Mouse (Mus musculus) cerebellum, adult 11-12 months (tissue): ENCODE data around the gene Kif12.

ENCODE experiments used
- DNase-seq: peaks from one replicate; pipeline ENCODE4 v3.0.0; 2022

Gene Kif12

GRCm38 (mm10) chr4:63156726-63157634 lies 15.0 kb downstream of the Kif12 start:
- DNase-seq: no peak

DNA sequence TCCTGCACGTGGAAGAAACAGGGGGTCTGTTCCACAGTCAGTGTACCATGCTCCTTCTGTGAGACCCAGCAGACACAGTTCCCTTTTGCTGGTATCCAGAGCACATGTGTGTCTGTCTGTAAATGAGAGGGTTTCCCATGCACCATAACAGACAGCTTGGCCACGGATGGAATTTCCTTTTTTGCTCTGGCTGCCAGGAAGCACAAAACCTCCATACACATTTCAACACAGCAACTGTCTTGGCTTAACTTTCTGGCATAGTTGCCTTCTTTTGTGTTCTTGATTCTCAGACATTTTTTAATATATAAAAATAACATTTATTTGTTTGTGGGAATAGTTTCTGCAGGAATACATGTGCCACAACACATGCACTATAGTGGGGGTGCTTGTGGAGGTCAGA lies 16.3 kb downstream of the Kif12 start:
- DNase-seq: no peak

- DNase-seq: no peak
These were observed 17.2 kb downstream of the Kif12 start, which contains the start of gene Ambp for GRCm38 (mm10) chr4:63154699-63155098. Gene Ambp (minus strand): TSS chr4:63154799.

DNA sequence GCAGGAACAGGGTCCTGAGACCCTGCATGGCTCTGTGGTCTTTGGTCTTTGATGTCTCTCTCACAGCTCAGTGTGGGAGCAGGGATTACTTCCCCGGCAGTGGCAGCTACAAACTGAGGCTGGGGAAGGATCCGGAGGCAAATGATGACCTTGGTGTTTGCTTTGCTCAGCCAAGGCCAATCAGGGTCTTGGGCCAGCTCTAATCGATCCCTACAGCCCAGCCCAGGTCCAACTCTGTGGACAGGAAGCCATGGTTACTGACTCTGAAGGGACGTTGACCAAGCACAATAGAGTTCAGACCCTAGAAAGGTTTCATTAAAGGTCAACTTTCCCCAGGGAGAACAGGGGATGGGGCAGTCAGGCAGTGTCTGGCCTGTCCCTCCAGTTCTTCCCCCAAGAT lies 17.9 kb downstream of the Kif12 start:
- DNase-seq: no peak

- DNase-seq: no peak
These were observed 20.8 kb downstream of the Kif12 start for GRCm38 (mm10) chr4:63151127-63151526.

DNA sequence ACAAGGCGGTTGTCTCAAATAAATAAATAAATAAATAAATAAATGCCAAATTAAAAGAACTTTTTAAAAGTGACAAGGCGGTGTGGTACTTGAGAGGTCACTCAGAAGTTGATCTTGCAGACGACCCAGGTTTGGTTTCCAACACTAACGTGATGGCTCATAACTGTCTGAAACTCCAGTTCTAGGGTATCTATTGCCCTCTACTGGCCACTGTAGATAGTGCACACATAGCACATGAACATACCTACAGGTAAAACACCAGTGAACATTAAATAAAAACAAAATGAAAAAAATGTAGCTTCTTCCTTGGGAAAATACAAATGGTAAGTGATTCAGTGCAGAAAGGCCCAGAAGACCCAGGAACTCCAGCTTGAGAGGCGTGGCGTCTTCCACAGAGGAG lies 24.7 kb downstream of the Kif12 start:
- DNase-seq: no peak

GRCm38 (mm10) chr4:63129891-63130624 lies 41.9 kb downstream of the Kif12 start:
- DNase-seq: no peak

DNA sequence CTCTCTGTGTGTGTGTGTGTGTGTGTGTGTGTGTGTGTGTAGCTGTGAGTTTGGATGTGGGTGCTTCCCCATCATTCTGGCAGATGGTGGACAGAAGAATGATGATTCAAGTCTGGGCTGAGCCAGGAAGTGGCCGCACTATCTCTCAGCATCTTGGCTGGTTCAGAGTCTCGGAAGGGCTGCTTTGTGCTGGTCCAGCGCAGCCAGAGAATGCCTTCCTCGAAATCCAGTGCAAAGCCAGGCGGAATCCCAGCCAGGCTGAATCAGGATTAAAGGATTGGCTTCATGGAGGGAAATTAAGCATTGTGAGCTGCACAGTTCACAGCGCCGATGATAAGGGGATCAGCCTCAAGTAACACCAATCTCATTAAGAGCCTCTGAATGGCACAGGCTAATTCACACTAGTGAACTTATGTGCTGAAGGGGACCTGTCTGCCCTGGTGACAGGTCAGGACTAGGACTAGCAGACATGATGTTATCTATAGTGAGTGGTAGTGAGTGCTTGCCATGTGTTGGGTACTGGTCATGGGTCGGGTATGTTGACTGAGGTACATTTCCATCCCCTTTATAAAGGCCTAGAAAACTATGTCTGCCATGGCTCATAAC lies 47.0 kb downstream of the Kif12 start:
- DNase-seq: no peak

DNA sequence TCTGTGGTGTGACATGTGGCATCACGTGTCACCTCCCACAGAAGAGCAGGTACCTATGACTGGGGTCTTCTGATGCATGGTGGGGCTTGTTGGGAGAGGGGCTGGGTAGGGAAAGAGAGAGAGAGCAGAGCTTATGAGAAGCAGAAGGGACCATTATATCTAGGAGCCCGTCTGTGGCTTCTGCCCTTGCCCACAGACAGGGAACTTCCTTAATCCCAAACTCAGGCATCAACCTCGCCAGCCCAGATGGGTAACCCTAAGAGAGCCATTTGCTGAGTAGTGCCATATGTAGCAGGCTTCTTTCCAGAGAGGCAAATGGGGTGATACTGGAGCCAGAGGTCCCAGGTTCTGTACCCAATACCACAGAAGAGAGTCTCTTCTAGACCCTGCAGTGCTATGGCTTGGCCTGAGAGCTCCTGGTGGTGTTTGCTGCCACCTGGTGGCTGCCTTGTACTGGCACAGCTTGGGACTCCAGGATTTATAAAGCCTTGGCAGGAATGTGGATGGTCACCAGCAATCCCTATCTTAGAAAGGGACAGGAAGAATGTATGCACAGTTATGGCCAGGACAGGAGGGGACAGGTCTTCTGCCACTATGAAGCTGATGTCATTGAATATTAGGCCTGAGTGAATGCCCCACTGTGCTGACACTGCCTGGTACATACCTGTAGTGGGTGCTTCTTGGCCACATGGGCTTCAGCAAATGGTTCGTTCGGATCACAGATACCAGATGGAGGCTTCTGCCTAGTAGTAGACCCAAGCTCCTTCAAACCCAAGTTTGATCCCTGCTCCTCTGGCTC lies 53.1 kb downstream of the Kif12 start:
- DNase-seq: peak; percentile 41
